Mouse (Mus musculus) left cerebral cortex, postnatal 14 days (tissue): ENCODE measurements at regions not wholly inside any gene's neighbourhood (a gene's known extent, or its start where the extent isn't known, plus 50 kb on each side); places are given as distances from the start of the nearest gene placed in this dataset.

Experiments
- DNase-seq, 2 experiments: peaks; one replicate each; pipeline ENCODE4 v3.0.0; 2021 to 2022; ENCODE audit warnings: low spot score in 2 of 2, mixed read lengths in 1 of 2
- intact Hi-C: fragments of 180-260 bp; cut with DNase I; formaldehyde crosslinking; loops from one replicate; pipeline ENCODE4 v1.15.1; 2025

- intact Hi-C loops: no loop called here
- no peak for DNase-seq
Observed at GRCm38 (mm10) chr11:111754735-111755134, 688.8 kb downstream of the Kcnj2 start.

- intact Hi-C loops: no loop called here
- no peak for DNase-seq
Observed at GRCm38 (mm10) chr11:111763081-111763480, 697.1 kb downstream of the Kcnj2 start.

GRCm38 (mm10) chr11:111766371-111767011, 700.5 kb downstream of the Kcnj2 start:
- intact Hi-C loops: no loop called here
- peak in 1 of 2 experiments; percentile 7 for DNase-seq

GRCm38 (mm10) chr11:111767012-111767392, 701.0 kb downstream of the Kcnj2 start:
- no peak for DNase-seq
- intact Hi-C loops: no loop called here

- intact Hi-C loops: no loop called here
- DNase-seq: no peak
Observed at GRCm38 (mm10) chr11:111774108-111774679, 708.2 kb downstream of the Kcnj2 start.

- DNase-seq: peak in 1 of 2 experiments; percentile 3
- intact Hi-C loops: no loop called here
Observed at GRCm38 (mm10) chr11:111781321-111781720, 715.4 kb downstream of the Kcnj2 start.

GRCm38 (mm10) chr11:111791267-111791926, 725.4 kb downstream of the Kcnj2 start:
- intact Hi-C loops: no loop called here
- DNase-seq: no peak

GRCm38 (mm10) chr11:111801033-111801432, 735.1 kb downstream of the Kcnj2 start:
- intact Hi-C loops: no loop called here
- DNase-seq: no peak

- no peak for DNase-seq
- intact Hi-C loops: no loop called here
Observed at GRCm38 (mm10) chr11:111816176-111816775, 750.3 kb downstream of the Kcnj2 start.

- DNase-seq: peak; percentile 43 to 60
- intact Hi-C loops: no loop called here
Observed at GRCm38 (mm10) chr11:111818124-111818523, 752.2 kb downstream of the Kcnj2 start.

- intact Hi-C loops: no loop called here
- no peak for DNase-seq
Observed at GRCm38 (mm10) chr11:111820356-111820755, 754.4 kb downstream of the Kcnj2 start.

GRCm38 (mm10) chr11:111828455-111828854, 762.5 kb downstream of the Kcnj2 start:
- intact Hi-C loops: no loop called here
- no peak for DNase-seq

- DNase-seq: no peak
- intact Hi-C loops: no loop called here
Observed at GRCm38 (mm10) chr11:111838996-111839395, 773.0 kb downstream of the Kcnj2 start.

GRCm38 (mm10) chr11:111843728-111844258, 777.8 kb downstream of the Kcnj2 start:
- no peak for DNase-seq
- intact Hi-C loops: no loop called here

- intact Hi-C loops: no loop called here
- no peak for DNase-seq
Observed at GRCm38 (mm10) chr11:111844382-111845027, 778.5 kb downstream of the Kcnj2 start.

GRCm38 (mm10) chr11:111857288-111857687, 791.3 kb downstream of the Kcnj2 start:
- DNase-seq: no peak
- intact Hi-C loops: no loop called here

GRCm38 (mm10) chr11:111858111-111858510, 792.1 kb downstream of the Kcnj2 start:
- intact Hi-C loops: no loop called here
- no peak for DNase-seq

GRCm38 (mm10) chr11:111865143-111865542, 799.2 kb downstream of the Kcnj2 start:
- intact Hi-C loops: no loop called here
- DNase-seq: no peak

GRCm38 (mm10) chr11:111875406-111875805, 809.4 kb downstream of the Kcnj2 start:
- intact Hi-C loops: no loop called here
- DNase-seq: no peak

- DNase-seq: no peak
- intact Hi-C loops: no loop called here
Observed at GRCm38 (mm10) chr11:111880146-111880545, 814.2 kb downstream of the Kcnj2 start.
